Mouse (Mus musculus) gastrocnemius, postnatal 4 days (tissue): ENCODE measurements around the gene Psmd14. TPM values are rescaled to one million over a fixed set of nuclear protein-coding genes. Genes with fewer than 3 reads are reported as not detected.
A peak's percentile ranks its signal among the peaks of the same experiment; 100 is the strongest.

Experiments
- DNase-seq, 2 experiments: peaks; one replicate each; pipeline ENCODE4 v3.0.0; 2021 to 2022; ENCODE audit warnings: low spot score in 2 of 2, mixed read lengths in 2 of 2
- long read RNA-seq, 2 experiments: library from polyadenylated mRNA; stranded (forward); transcript quantifications; one replicate each; pipeline ENCODE4 v2.0.0; 2021
- total RNA-seq, 2 experiments: library from RNA; stranded (reverse); gene quantifications; 2 replicates each; pipeline ENCODE4 v1.2.3; 2021

The Psmd14 gene
- 100 to 1,000 TPM in 1 of 2 experiments, 10 to 100 TPM in 1; 84.8 to 104 TPM for total RNA-seq
- long read RNA-seq, experiment 1, transcript Psmd14-201 (12 exons, 1,541 nt): major isoform, 117 of 131 reads
- long read RNA-seq, experiment 1, partial matches to known transcripts: 1 of 131 reads
- long read RNA-seq, experiment 1, other reads (novel, unspliced or antisense): 13 of 131 reads
- long read RNA-seq, experiment 2, transcript Psmd14-201 (12 exons, 1,541 nt): major isoform, 91 of 98 reads
- long read RNA-seq, experiment 2, partial matches to known transcripts: 1 of 98 reads
- long read RNA-seq, experiment 2, other reads (novel, unspliced or antisense): 6 of 98 reads

GRCm38 (mm10) chr2:61711108-61712040 lies at the start of gene Psmd14:
Gene Psmd14, plus strand, starts transcription at chr2:61711694.
- DNase-seq: peak; percentile 79 to 89

- DNase-seq: no peak
Observed at GRCm38 (mm10) chr2:61662833-61663232, 48.7 kb upstream of the Psmd14 start.

GRCm38 (mm10) chr2:61663573-61664241 lies 47.8 kb upstream of the Psmd14 start:
- no peak for DNase-seq

DNA sequence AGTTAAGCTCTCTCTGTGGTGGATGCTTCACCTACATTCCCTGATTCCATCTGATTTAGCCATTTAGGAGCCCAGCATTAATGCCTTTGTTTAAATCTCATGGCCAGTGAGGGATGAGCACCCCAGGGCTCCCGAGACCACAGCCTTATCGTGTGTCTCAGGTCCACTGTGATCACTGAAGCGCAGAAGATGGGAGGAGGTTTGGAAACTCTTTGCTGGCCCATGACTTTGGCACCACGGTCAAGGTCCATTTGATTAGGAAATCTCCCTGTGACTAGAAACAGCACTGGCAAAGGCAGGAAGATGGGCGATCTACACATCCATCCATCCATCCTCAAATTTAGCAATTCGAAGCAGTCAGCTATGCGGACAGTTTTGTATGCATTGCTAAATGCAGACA lies 44.1 kb upstream of the Psmd14 start:
- DNase-seq: no peak

- DNase-seq: no peak
Observed at GRCm38 (mm10) chr2:61668260-61668659, 43.2 kb upstream of the Psmd14 start.

DNA sequence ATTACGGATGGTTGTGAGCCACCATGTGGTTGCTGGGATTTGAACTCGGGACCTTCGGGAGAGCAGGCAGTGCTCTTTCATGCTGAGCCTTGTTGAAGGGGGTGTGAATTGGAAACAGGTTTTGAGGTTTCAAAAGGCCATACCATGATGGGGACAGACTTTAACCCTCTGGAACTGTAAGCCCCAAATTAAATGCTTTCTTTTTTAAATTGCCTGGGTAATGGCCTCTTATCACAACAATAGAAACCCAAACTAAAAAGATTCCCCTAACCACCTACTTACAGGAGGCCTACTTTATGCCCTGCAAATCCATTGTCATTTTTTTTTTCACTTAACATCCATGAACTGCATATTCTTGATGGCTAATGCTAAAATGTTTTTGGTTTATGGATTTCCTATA lies 36.9 kb upstream of the Psmd14 start:
- DNase-seq: no peak

GRCm38 (mm10) chr2:61681572-61681971 lies 29.9 kb upstream of the Psmd14 start:
- DNase-seq: no peak

DNA sequence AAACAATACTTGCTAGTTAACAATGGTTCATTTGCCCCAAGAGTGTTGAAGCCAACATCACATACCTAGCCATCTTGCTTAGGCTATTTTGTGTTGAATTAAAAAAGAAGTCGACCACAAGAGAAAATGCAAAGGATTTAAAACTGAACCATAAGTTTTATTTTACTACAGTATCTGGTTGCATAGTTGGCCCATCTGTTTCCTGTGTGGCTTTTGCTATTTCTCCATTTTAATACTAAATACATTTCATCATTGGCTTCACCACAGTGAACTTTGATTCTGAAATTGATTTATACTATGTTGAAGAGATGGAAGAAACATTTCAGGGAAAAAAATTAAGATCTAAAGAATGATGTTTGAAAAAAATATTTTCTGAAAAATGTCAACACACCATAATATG lies 25.0 kb upstream of the Psmd14 start:
- no peak for DNase-seq

DNA sequence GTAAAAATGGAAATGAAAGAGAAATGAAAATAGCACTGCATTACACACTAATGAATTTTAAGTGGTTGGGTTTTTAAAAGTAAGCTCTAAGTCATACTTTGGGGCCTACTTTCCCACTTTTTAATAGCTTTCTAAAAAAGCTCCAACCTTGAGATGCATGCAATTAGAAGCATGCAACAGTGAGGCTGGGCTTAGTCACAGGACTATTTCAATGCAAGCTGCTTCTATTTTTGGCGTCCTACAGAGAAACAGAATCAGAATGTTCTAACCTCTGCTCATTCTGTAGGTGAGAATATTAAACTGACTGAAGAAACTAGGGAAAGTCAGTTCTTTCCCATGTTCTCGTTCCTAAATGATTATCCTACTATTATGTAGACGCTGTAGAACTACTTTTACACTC lies 22.4 kb upstream of the Psmd14 start:
- DNase-seq: no peak

- DNase-seq: no peak
Observed at GRCm38 (mm10) chr2:61709570-61709969, 1.9 kb upstream of the Psmd14 start.

GRCm38 (mm10) chr2:61712526-61712925 lies 1.0 kb downstream of the Psmd14 start:
- DNase-seq: no peak

- no peak for DNase-seq
Observed at GRCm38 (mm10) chr2:61722401-61722982, 11.0 kb downstream of the Psmd14 start.

DNA sequence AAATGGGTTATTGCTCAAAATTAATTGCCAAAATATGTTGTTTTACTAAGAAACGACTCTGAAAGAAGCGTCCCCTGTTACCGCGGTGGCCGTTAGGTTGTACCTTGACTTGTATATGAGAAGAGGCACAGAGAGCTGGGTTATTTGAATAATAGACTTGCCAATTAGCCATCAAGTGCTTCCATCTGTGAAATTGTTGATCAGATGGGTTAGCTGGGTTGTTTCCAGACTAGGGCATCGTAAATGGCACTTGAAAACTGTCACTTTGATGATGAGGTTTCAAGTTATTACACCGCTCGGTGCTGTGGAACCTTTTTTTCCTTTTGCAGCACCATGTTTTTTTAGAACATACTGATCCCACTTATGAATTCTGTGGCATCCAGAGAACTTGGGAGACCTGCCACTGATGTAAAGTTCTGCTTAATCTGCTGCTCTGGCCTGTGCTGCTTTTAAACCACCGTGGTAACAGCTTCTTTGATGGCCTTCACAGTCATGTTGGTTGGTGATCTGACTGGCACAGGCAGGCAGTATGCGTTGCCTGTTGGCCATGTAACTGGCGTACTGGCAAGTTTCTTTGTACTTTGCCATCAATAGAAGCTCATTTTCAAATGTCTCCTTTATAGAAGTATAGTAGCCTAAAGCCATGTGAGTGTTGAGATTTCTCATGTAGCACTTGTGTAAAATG lies 21.4 kb downstream of the Psmd14 start:
- DNase-seq: no peak

GRCm38 (mm10) chr2:61734175-61734574 lies 22.7 kb downstream of the Psmd14 start:
- DNase-seq: no peak

DNA sequence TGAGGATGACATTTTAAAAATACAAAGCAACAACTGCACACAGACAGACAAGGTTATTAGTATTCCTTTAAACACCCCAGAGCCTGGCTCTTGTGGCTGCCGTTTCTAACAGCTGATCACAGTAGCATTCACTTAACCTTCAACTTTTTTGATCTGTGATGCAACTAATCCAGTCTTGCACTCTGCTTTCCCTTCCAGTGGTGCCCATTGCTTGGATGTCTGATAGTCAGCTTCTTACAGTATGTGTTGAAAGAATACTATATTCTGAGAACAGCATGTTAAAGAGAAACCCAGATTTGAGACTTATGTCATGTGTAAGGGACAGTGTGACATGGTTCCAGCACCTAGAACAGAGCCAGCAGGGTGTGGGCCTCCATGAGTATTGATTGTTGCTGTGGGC lies 34.6 kb downstream of the Psmd14 start:
- DNase-seq: no peak

DNA sequence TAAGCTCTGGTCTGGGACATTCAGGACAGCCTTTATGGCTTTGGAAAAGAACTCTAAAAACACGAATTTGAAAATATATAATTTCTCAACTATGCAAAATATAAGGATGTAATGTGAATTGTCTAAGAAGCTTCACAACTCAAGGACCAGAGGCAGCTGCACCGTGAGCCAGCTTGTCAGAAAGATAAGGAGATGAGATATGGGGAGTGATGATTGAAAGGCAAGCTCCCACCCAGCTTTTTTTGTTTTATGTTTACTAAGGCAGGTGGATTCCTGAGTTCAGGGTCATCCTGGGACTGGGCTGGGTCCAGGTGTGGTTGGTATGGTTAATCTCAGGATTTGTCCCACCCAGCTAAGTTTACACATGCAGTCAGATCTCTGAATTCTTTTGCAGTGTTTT lies 35.1 kb downstream of the Psmd14 start:
- DNase-seq: no peak

DNA sequence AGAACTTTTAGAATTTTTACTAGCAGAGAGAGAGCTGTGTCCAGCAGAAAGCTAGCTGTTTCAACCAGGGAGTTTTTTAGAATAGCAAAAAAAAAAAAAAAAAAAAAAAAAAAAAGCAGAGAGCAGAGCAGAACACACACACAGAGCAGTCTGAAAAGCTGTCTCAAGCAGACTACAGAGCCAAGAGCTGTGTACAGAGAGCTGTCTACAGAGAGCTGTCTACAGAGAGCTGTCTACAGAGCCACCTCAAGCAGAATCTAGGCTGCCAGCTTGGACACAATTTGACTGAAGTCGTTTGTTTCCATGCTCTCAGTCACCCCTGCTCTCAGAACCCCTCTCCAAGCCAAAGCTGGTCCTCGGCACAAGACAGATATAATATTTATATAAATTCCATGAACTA lies 35.9 kb downstream of the Psmd14 start:
- DNase-seq: no peak

- DNase-seq: no peak
Observed at GRCm38 (mm10) chr2:61750702-61751101, 39.2 kb downstream of the Psmd14 start.

DNA sequence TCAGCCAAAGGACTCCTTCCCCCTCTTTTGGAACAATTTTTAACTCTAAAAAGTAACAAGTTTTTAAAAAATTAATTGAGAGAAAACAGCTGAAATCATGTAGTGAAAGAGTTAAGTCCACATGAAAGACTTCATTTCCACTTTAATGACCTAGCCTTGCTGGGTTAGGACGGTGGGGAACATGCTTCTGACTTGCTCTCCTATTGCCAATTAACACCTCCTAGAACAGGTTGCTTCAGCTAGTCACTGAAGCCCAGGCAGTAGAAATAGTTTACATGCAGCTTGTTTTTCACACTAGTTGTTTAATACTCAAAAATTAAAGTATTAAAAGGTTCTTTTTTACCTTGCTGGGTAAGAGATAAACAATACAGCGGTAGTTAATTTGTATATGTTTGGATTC lies 39.8 kb downstream of the Psmd14 start:
- DNase-seq: no peak

- DNase-seq: no peak
Observed at GRCm38 (mm10) chr2:61752362-61752761, 40.9 kb downstream of the Psmd14 start.

GRCm38 (mm10) chr2:61754989-61755388 lies 43.5 kb downstream of the Psmd14 start:
- no peak for DNase-seq
